Mouse (Mus musculus) E14TG2a.4 (cell line): ENCODE measurements at regions not wholly inside any gene's neighbourhood (a gene's known extent, or its start where the extent isn't known, plus 50 kb on each side); places are given as distances from the start of the nearest gene placed in this dataset.

ENCODE experiments used
- H3K27me3 ChIP-seq: 2 replicates; pipeline ENCODE4 v1.6.1; 2014; ENCODE audit warnings: low read length, control low read depth; ENCODE audit not compliant: insufficient read depth
- H3K36me3 ChIP-seq: 2 replicates; pipeline ENCODE4 v1.6.1; 2014; ENCODE audit warnings: low read length, control low read depth; ENCODE audit not compliant: insufficient read depth
- H3K4me1 ChIP-seq: replicated peaks from 2 replicates; pipeline ENCODE4 v1.6.1; 2014; ENCODE audit warnings: low read depth, low read length, control low read depth
- H3K4me3 ChIP-seq: replicated peaks from 2 replicates; pipeline ENCODE4 v1.5.1; 2014; ENCODE audit warnings: mild to moderate bottlenecking, low read length
- H3K9me3 ChIP-seq: 2 replicates; pipeline ENCODE4 v1.6.1; 2014; ENCODE audit warnings: low read length, control low read depth
- CTCF ChIP-seq: conservative IDR thresholded peaks from 2 replicates; pipeline ENCODE4 v1.5.1; 2014; ENCODE audit warnings: low read length
- NANOG ChIP-seq: IDR thresholded peaks from 2 replicates; pipeline ENCODE4 v1.6.1; 2014; ENCODE audit warnings: borderline replicate concordance, low read length, mixed read lengths
- POU5F1 ChIP-seq: IDR thresholded peaks from 2 replicates; pipeline ENCODE4 v1.6.1; 2014; ENCODE audit warnings: low read length, borderline replicate concordance

DNA sequence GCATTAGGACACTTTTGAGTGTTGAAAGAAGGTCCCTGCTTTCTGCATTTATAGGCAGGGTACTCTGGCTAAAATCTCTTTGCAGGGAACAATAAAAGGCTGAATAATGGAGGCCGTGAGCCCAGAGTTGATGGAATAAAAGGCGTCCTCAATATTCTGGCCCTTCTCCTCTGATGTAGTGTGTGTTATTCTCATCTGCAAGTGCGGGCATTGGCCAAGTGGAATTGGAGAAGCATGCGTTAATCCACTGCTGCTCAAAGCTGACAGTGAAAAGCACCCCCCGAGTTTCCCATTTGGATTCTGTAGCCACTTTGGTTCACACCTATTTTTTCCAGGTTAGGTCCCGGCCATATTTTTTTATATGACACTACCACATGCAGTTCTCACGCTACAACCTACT, 168.7 kb upstream of the Tbx18 start:
- TF ChIP-seq CTCF (no peak), POU5F1 (no peak), NANOG (no peak)

GRCm38 (mm10) chr9:87921291-87921690, 190.2 kb upstream of the Tbx18 start:
- Histone ChIP-seq H3K27me3 (no peaks in the 10 kb centered on the region), H3K4me1 (no peaks in the 10 kb centered on the region), H3K36me3 (no peaks in the 10 kb centered on the region), H3K4me3 (no peak overlapping the region), H3K9me3 (peaks cover 5% of the 10 kb centered on the region; the same call in 1 of the 2 replicates)
- TF ChIP-seq NANOG (no peak), CTCF (no peak), POU5F1 (no peak)

More for the DNA sequence above, 168.7 kb upstream of the Tbx18 start:
- Histone ChIP-seq H3K9me3 (peaks cover 13% of the 10 kb centered on the region), H3K4me3 (no peak overlapping the region), H3K36me3 (no peaks in the 10 kb centered on the region), H3K4me1 (peaks cover 4% of the 10 kb centered on the region; the same call in 1 of the 2 replicates), H3K27me3 (no peaks in the 10 kb centered on the region)

GRCm38 (mm10) chr9:87925151-87925550, 194.1 kb upstream of the Tbx18 start:
- no peak for TF ChIP-seq NANOG
- no peak for TF ChIP-seq POU5F1
- no peaks in the 10 kb centered on the region for H3K4me1 ChIP-seq
- no peaks in the 10 kb centered on the region for H3K27me3 ChIP-seq
- no peaks in the 10 kb centered on the region for H3K36me3 ChIP-seq
- H3K4me3 ChIP-seq = no peak overlapping the region
- H3K9me3 ChIP-seq = no peaks in the 10 kb centered on the region

DNA sequence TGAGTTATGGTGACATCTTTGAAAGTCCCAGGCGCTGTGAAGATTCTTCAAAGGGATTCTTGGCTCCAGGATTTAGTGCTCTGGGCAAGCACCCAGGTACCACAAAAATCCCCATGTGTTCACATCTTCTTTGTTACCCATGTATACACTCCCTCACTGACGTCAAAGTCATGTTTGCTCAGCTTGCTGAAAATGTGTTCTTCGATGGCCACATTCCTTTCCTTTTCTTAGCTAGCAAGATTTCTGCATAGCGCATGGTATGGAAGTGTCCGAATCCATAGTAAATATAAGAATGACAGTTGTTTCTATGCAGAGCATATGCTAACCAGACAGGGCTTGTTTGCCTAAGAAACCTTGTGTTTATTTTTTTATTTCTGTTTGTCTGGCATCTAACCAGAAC, 202.2 kb upstream of the Tbx18 start:
- no peaks in the 10 kb centered on the region for H3K27me3 ChIP-seq
- H3K4me1 ChIP-seq = no peaks in the 10 kb centered on the region
- no peak overlapping the region for H3K4me3 ChIP-seq
- no peak for TF ChIP-seq NANOG
- no peak for TF ChIP-seq POU5F1
- TF ChIP-seq CTCF = no peak
- no peaks in the 10 kb centered on the region for H3K36me3 ChIP-seq
- H3K9me3 ChIP-seq = peaks cover 10% of the 10 kb centered on the region

GRCm38 (mm10) chr9:87952426-87952825, 221.4 kb upstream of the Tbx18 start:
- no peak for TF ChIP-seq NANOG
- no peak for TF ChIP-seq CTCF
- TF ChIP-seq POU5F1 = no peak
- Histone ChIP-seq H3K9me3 (no peaks in the 10 kb centered on the region), H3K4me1 (0 out of 2 replicates have a peak, but pooled peaks cover 5% of the 10 kb centered on the region), H3K27me3 (no peaks in the 10 kb centered on the region), H3K4me3 (no peak overlapping the region), H3K36me3 (no peaks in the 10 kb centered on the region)

GRCm38 (mm10) chr9:87954941-87955340, 223.9 kb upstream of the Tbx18 start:
- no peaks in the 10 kb centered on the region for H3K36me3 ChIP-seq
- no peak overlapping the region for H3K4me3 ChIP-seq
- H3K4me1 ChIP-seq = 0 out of 2 replicates have a peak, but pooled peaks cover 5% of the 10 kb centered on the region
- no peak for TF ChIP-seq NANOG
- TF ChIP-seq POU5F1 = no peak
- TF ChIP-seq CTCF = no peak
- no peaks in the 10 kb centered on the region for H3K27me3 ChIP-seq
- H3K9me3 ChIP-seq = no peaks in the 10 kb centered on the region

- no peaks in the 10 kb centered on the region for H3K27me3 ChIP-seq
- no peak overlapping the region for H3K4me3 ChIP-seq
- no peaks in the 10 kb centered on the region for H3K9me3 ChIP-seq
- no peak for TF ChIP-seq POU5F1
- no peak for TF ChIP-seq NANOG
- no peak for TF ChIP-seq CTCF
- H3K4me1 ChIP-seq = no peaks in the 10 kb centered on the region
- H3K36me3 ChIP-seq = no peaks in the 10 kb centered on the region
Observed at GRCm38 (mm10) chr9:87961796-87962195, 230.7 kb upstream of the Tbx18 start.

GRCm38 (mm10) chr9:87964508-87964907, 233.4 kb upstream of the Tbx18 start:
- no peaks in the 10 kb centered on the region for H3K9me3 ChIP-seq
- no peaks in the 10 kb centered on the region for H3K4me1 ChIP-seq
- no peaks in the 10 kb centered on the region for H3K27me3 ChIP-seq
- no peak overlapping the region for H3K4me3 ChIP-seq
- TF ChIP-seq POU5F1 (no peak), NANOG (no peak), CTCF (no peak)
- no peaks in the 10 kb centered on the region for H3K36me3 ChIP-seq

- Histone ChIP-seq H3K27me3 (no peaks in the 10 kb centered on the region), H3K4me1 (no peaks in the 10 kb centered on the region), H3K9me3 (no peaks in the 10 kb centered on the region), H3K36me3 (no peaks in the 10 kb centered on the region), H3K4me3 (no peak overlapping the region)
- no peak for TF ChIP-seq POU5F1
- no peak for TF ChIP-seq CTCF
- TF ChIP-seq NANOG = no peak
Observed at GRCm38 (mm10) chr9:87965103-87965780, 234.2 kb upstream of the Tbx18 start.
